Comparison of ENCODE assay signal across 19 mouse cellular contexts in the genomic region with DNA sequence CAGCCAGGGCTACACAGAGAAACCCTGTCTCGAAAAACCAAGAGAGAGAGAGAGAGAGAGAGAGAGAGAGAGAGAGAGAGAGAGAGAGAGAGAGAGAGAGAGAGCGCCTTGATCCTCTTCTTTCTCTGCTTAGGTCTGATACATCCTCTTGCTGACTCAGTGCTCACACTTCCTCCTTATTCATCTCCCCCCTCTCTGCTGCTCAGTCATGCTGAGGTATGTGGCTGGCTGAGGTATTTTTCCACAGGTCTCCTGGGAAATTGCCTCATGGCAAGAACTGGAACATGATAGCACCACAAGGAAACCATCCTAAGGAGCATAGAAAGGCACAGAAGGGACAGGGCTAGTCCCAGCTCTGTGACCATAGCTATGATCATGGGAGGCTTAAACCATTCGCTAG. TPM values are rescaled to one million over a fixed set of nuclear protein-coding genes. Genes with fewer than 3 reads are reported as not detected.
DNase-seq lines count a peak whose midpoint lies in the region; ATAC-seq and TF ChIP-seq lines count a peak whose summit lies in the region.
"Had no signal": no experiment of that assay in that cellular context is flagged by ENCODE, and none has a peak within 500 bp of the region (broad histone marks: within the 10 kb centered on the region; RNA-seq: fewer than 3 reads in every experiment).

No protein-coding gene starts in this region.

- DNase-seq in A20 (ENCODE audit: low read depth, low spot score) (peak; percentile 73), MEL-GATA-1-ER (ENCODE audit: extremely low read depth, low read depth) (peak; percentile 32), liver (no peak)
- DNase-seq in cerebellum, adult 11-12 months, result no peak
- DNase-seq in heart, postnatal 4 days, result no peak
- DNase-seq: adrenal gland, postnatal 10 days; cerebellum, adult 8-10 months; right cerebral cortex, adult 18-20 months; thymus, postnatal 14 days had no signal

- peak; percentile 92 for ATAC-seq in common myeloid progenitor, adult 5-6 weeks (replicated peaks; ENCODE audit: low read depth, poor library complexity, severe bottlenecking)
- ATAC-seq: intestine, embryonic 15.5 days; midbrain, embryonic 16.5 days had no signal

- no peaks in the 10 kb centered on the region for H3K79me2 ChIP-seq in myocyte (ENCODE audit: control insufficient read depth, insufficient read depth)

- peak overlapping the region; percentile 45 for H3K4me2 ChIP-seq in myocyte (ENCODE audit: low read depth)
- H3K4me2 ChIP-seq: embryonic facial prominence, embryonic 15.5 days; forebrain, embryonic 12.5 days; hindbrain, embryonic 13.5 days; intestine, embryonic 15.5 days had no signal

- no peak for TF ChIP-seq POLR2A in myocyte (IDR thresholded peaks at IDR 0.05; ENCODE audit: insufficient read length, low read depth)

- H3ac ChIP-seq in myocyte (ENCODE audit: control insufficient read depth, insufficient read length), result no peak overlapping the region

- H3K4me3 ChIP-seq in myocyte, result no peak overlapping the region
- H3K4me3 ChIP-seq: embryonic facial prominence, embryonic 15.5 days; forebrain, embryonic 12.5 days; hindbrain, embryonic 13.5 days; intestine, embryonic 15.5 days; layer of hippocampus, adult 2 months; left cerebral cortex, adult 2 months; megakaryocyte, embryonic 14.5 days had no signal

- H3K36me3 ChIP-seq in myocyte (ENCODE audit: control insufficient read depth, insufficient read depth), result no peaks in the 10 kb centered on the region
- H3K36me3 ChIP-seq: embryonic facial prominence, embryonic 15.5 days; forebrain, embryonic 12.5 days; hindbrain, embryonic 13.5 days; intestine, embryonic 15.5 days had no signal

- H3K27me3 ChIP-seq in myocyte (ENCODE audit: control insufficient read depth, insufficient read depth, insufficient read length), result no peaks in the 10 kb centered on the region
- H3K27me3 ChIP-seq: embryonic facial prominence, embryonic 15.5 days; forebrain, embryonic 12.5 days; hindbrain, embryonic 13.5 days; intestine, embryonic 15.5 days; megakaryocyte, embryonic 14.5 days had no signal

TF ChIP-seq in myocyte, 11 proteins besides CTCF, POLR2A, EP300 and RAD21:
- TF ChIP-seq REST (IDR thresholded peaks at IDR 0.05; ENCODE audit: insufficient read depth, insufficient read length), result no peak
- TF ChIP-seq MYOD1 (IDR thresholded peaks at IDR 0.05; ENCODE audit: control insufficient read depth in 1 of 3, insufficient read length in 2 of 3, low read depth in 2 of 3), result no peak
- no peak for TF ChIP-seq TCF3 (IDR thresholded peaks at IDR 0.05; ENCODE audit: insufficient read length, low read depth)
- TF ChIP-seq E2F4 (IDR thresholded peaks at IDR 0.05; ENCODE audit: insufficient read depth), result no peak
- 0 out of 2 replicates have a peak, but pooled peaks have one; percentile 32 for TF ChIP-seq CEBPB (IDR thresholded peaks at IDR 0.05; ENCODE audit: insufficient read depth, poor library complexity, severe bottlenecking)
- TF ChIP-seq MYOG (IDR thresholded peaks at IDR 0.05; ENCODE audit: control insufficient read depth in 1 of 3, insufficient read depth in 1 of 3, insufficient read length in 2 of 3, low read depth in 2 of 3), result no peak
- TF ChIP-seq TCF12 (IDR thresholded peaks at IDR 0.05; ENCODE audit: insufficient read depth, poor library complexity, severe bottlenecking), result no peak
- no peak for TF ChIP-seq USF1 (IDR thresholded peaks at IDR 0.05; ENCODE audit: low read depth)

RNA-seq across cellular contexts. Expression of a gene that starts 15.5 kb away (rescaled TPM):
- 2.7 and 6.4 TPM in 2 replicates for total RNA-seq in common myeloid progenitor, adult 5-6 weeks (2017)
- 16.7 TPM for polyA plus RNA-seq in myocyte (2012; fragmentation: generic; extraction: Trizol)
- 1 to 10 TPM; 5.2 to 5.7 TPM for total RNA-seq in heart, postnatal 4 days (2021)

RNA-seq across cellular contexts. Expression of a gene that starts 39.6 kb away (rescaled TPM):
- 138 and 146 TPM in 2 replicates for total RNA-seq in common myeloid progenitor, adult 5-6 weeks (2017)
- polyA plus RNA-seq in myocyte (2012; fragmentation: generic; extraction: Trizol), result 81.0 TPM
- 100 to 1,000 TPM; 113 to 115 TPM for total RNA-seq in heart, postnatal 4 days (2021)

Comparison
In these comparisons a context has a peak if more than half of its experiments do, and no peak if none do; other contexts are left out.
1. DNase-seq: peak in A20 (single experiment) and MEL-GATA-1-ER (single experiment); none in cerebellum, adult 11-12 months (single experiment), heart, postnatal 4 days (single experiment) and liver (single experiment).